Mouse (Mus musculus) adrenal gland, adult 2 months (tissue): ENCODE data around the gene Samd5. TPM values are rescaled to one million over a fixed set of nuclear protein-coding genes. Genes with fewer than 3 reads are reported as not detected.

Experiments used
- DNase-seq: peaks from one replicate; pipeline ENCODE4 v3.0.0; 2021
- polyA plus RNA-seq: library from polyadenylated mRNA; depleted of rRNA; stranded (reverse); fragments of >200 nt; gene quantifications from 2 replicates; pipeline ENCODE4 v1.2.3, GENCODE M21; 2012; rRNA removed
- total RNA-seq, 2 experiments: library from RNA; stranded (reverse); gene quantifications; 2 replicates each; pipeline ENCODE4 v1.2.3; 2021

The Samd5 gene
- total and polyA plus RNA-seq, 3 experiments, result 4.9 to 7.6 (median 5.0) TPM

GRCm38 (mm10) chr10:9574135-9574534 is 100.9 kb downstream of the Samd5 start:
- DNase-seq, result no peak

Other genes with a start within 250 kb of the Samd5 start
- 10 to 100 TPM; 19.8 to 29.6 TPM for gene Stxbp5, start 225.9 kb upstream of the Samd5 start, total RNA-seq
- gene Stxbp5, start 225.9 kb upstream of the Samd5 start, polyA plus RNA-seq, result 11.2 and 21.7 TPM in 2 replicates